Mouse (Mus musculus) limb, embryonic 14.5 days (tissue): Measurements from ENCODE around the gene Usp42. TPM values are rescaled to one million over a fixed set of nuclear protein-coding genes. Genes with fewer than 3 reads are reported as not detected.

Experiments
- ATAC-seq: fragments of 200-750 bp; cut with Nextera tagmentation; 2 replicates; pipeline ENCODE4 v1.8.0; 2017; ENCODE audit warnings: low read depth, moderate number of reproducible peaks, moderate TSS enrichment; ENCODE audit not compliant: low FRiP score
- DNase-seq: peaks from one replicate; pipeline ENCODE4 v3.0.0-alpha.2; 2015; ENCODE audit warnings: low spot score
- H3K27ac ChIP-seq: fragments of 300-500 bp; sonication (generic); replicated peaks from 2 replicates; pipeline ENCODE4 v1.5.1; 2014; ENCODE audit warnings: low read depth, mild to moderate bottlenecking, low read length, moderate library complexity, mixed read lengths
- H3K27me3 ChIP-seq: fragments of 300-500 bp; sonication (generic); 2 replicates; pipeline ENCODE4 v1.6.1; 2014; ENCODE audit warnings: low read length, mixed read lengths; ENCODE audit not compliant: control insufficient read depth, insufficient read depth
- H3K36me3 ChIP-seq: fragments of 300-500 bp; sonication (generic); 2 replicates; pipeline ENCODE4 v1.6.1; 2014; ENCODE audit warnings: mild to moderate bottlenecking, low read length, moderate library complexity, mixed read lengths; ENCODE audit not compliant: control insufficient read depth, insufficient read depth
- H3K4me1 ChIP-seq: fragments of 300-500 bp; sonication (generic); 2 replicates; pipeline ENCODE4 v1.6.1; 2014; ENCODE audit warnings: antibody characterized with exemption, low read length, mixed read lengths; ENCODE audit not compliant: control insufficient read depth, insufficient read depth
- H3K4me2 ChIP-seq: fragments of 300-500 bp; sonication (generic); replicated peaks from 2 replicates; pipeline ENCODE4 v1.6.1; 2014; ENCODE audit warnings: low read depth, mild to moderate bottlenecking, low read length, moderate library complexity; ENCODE audit not compliant: severe bottlenecking
- H3K4me3 ChIP-seq: fragments of 300-500 bp; sonication (generic); replicated peaks from 2 replicates; pipeline ENCODE4 v1.5.1; 2014; ENCODE audit warnings: low read length
- H3K9ac ChIP-seq: fragments of 300-500 bp; sonication (generic); 2 replicates; pipeline ENCODE4 v1.6.1; 2014; ENCODE audit warnings: mild to moderate bottlenecking, low read depth, low read length, moderate library complexity; ENCODE audit not compliant: severe bottlenecking
- H3K9me3 ChIP-seq: fragments of 300-500 bp; sonication (generic); 2 replicates; pipeline ENCODE4 v1.6.1; 2016; ENCODE audit warnings: low read length; ENCODE audit not compliant: control insufficient read depth
- POLR2A ChIP-seq: fragments of 200-500 bp; IDR thresholded peaks from 2 replicates; pipeline ENCODE4 v1.8.0; 2012; ENCODE audit warnings: inconsistent platforms, mild to moderate bottlenecking, moderate library complexity, borderline replicate concordance; ENCODE audit not compliant: insufficient read depth, insufficient read length; ENCODE audit errors: extremely low read depth
- WGBS: fragments of 180-500 bp; shearing (Covaris S2); extraction: QIAGEN DNeasy Blood & Tissue Kit; methylation state at CpG from one replicate; pipeline ENCODE4 v1.1.7; 2014; 5-methylcytosine and 5-hydroxymethylcytosine counted together
- polyA plus RNA-seq, 2 experiments: library from polyadenylated mRNA; depleted of rRNA in 1 of 2; stranded (reverse) in 1 of 2; unstranded in 1 of 2; fragments of >200 nt; fragmentation: Nextera tagmentation in 1 of 2; extraction: Ambion mirVana in 1 of 2; gene quantifications; 2 replicates each; pipeline versions ENCODE4 v1.2.1 to v1.2.3; 2012 to 2014

Gene Usp42
- polyA plus RNA-seq, 2 experiments: 16.3 to 21.9 TPM

GRCm38 (mm10) chr5:143687589-143687988 is 44.5 kb downstream of the Usp42 start:
- no peak for DNase-seq
- H3K27ac ChIP-seq: no peak overlapping the region
- H3K4me2 ChIP-seq: no peak overlapping the region
- H3K4me1 ChIP-seq: peaks cover 4% of the 10 kb centered on the region
- no peak for TF ChIP-seq POLR2A
- no peak overlapping the region for H3K4me3 ChIP-seq
- WGBS: 91% methylated on average over 3 of the region's 3 CpGs
- no peak for ATAC-seq
- H3K27me3 ChIP-seq: no peaks in the 10 kb centered on the region
- H3K36me3 ChIP-seq: peaks cover 43% of the 10 kb centered on the region
- H3K9ac ChIP-seq: no peak overlapping the region
- H3K9me3 ChIP-seq: no peaks in the 10 kb centered on the region

- DNase-seq: no peak
- no peak overlapping the region for H3K27ac ChIP-seq
- ATAC-seq: no peak
- H3K9me3 ChIP-seq: no peaks in the 10 kb centered on the region
- H3K27me3 ChIP-seq: no peaks in the 10 kb centered on the region
- no peak overlapping the region for H3K9ac ChIP-seq
- TF ChIP-seq POLR2A: no peak
- H3K36me3 ChIP-seq: peaks cover 39% of the 10 kb centered on the region
- 93% methylated on average over 3 of the region's 3 CpGs for WGBS
- no peak overlapping the region for H3K4me2 ChIP-seq
- peaks cover 4% of the 10 kb centered on the region for H3K4me1 ChIP-seq
- no peak overlapping the region for H3K4me3 ChIP-seq
Measured at GRCm38 (mm10) chr5:143686456-143686855, 45.6 kb downstream of the Usp42 start.

GRCm38 (mm10) chr5:143684911-143685390 is 47.1 kb downstream of the Usp42 start:
- Histone ChIP-seq H3K27ac (no peak overlapping the region), H3K27me3 (no peaks in the 10 kb centered on the region), H3K9ac (no peak overlapping the region), H3K36me3 (peaks cover 39% of the 10 kb centered on the region), H3K9me3 (no peaks in the 10 kb centered on the region), H3K4me2 (no peak overlapping the region), H3K4me1 (peaks cover 7% of the 10 kb centered on the region), H3K4me3 (no peak overlapping the region)
- DNase-seq (no peak), ATAC-seq (no peak)
- WGBS: 93% methylated on average over 8 of the region's 8 CpGs
- TF ChIP-seq POLR2A: no peak

GRCm38 (mm10) chr5:143683696-143684095 is 48.4 kb downstream of the Usp42 start:
- ATAC-seq: no peak
- TF ChIP-seq POLR2A: no peak
- WGBS: 40% methylated on average over 6 of the region's 6 CpGs

GRCm38 (mm10) chr5:143679654-143680053 is 52.4 kb downstream of the Usp42 start:
- no peak overlapping the region for H3K4me2 ChIP-seq
- H3K9me3 ChIP-seq: no peaks in the 10 kb centered on the region
- no peak for TF ChIP-seq POLR2A
- peaks cover 33% of the 10 kb centered on the region for H3K4me1 ChIP-seq
- H3K36me3 ChIP-seq: no peaks in the 10 kb centered on the region
- H3K9ac ChIP-seq: no peak overlapping the region
- no peak overlapping the region for H3K27ac ChIP-seq
- no peak overlapping the region for H3K4me3 ChIP-seq
- 75% methylated on average over 6 of the region's 6 CpGs for WGBS
- ATAC-seq (no peak), DNase-seq (no peak)
- no peaks in the 10 kb centered on the region for H3K27me3 ChIP-seq

More at GRCm38 (mm10) chr5:143683696-143684095, 48.4 kb downstream of the Usp42 start:
- Histone ChIP-seq H3K4me1 (peaks cover 16% of the 10 kb centered on the region), H3K27ac (no peak overlapping the region), H3K36me3 (peaks cover 36% of the 10 kb centered on the region), H3K4me3 (no peak overlapping the region), H3K4me2 (no peak overlapping the region), H3K27me3 (no peaks in the 10 kb centered on the region), H3K9ac (no peak overlapping the region), H3K9me3 (no peaks in the 10 kb centered on the region)
- DNase-seq: no peak
